Mouse (Mus musculus): ENCODE measurements around the gene Zscan12. TPM values are rescaled to one million over a fixed set of nuclear protein-coding genes. Genes with fewer than 3 reads are reported as not detected.
"Not testable (repeated sequence)": the region's sequence is repeated elsewhere in the genome, so short reads cannot be mapped to it uniquely, and the experiment has no call there.

The Zscan12 gene
- polyA plus RNA-seq, 1 experiment from 2014 or later = 2.7 TPM

DNA sequence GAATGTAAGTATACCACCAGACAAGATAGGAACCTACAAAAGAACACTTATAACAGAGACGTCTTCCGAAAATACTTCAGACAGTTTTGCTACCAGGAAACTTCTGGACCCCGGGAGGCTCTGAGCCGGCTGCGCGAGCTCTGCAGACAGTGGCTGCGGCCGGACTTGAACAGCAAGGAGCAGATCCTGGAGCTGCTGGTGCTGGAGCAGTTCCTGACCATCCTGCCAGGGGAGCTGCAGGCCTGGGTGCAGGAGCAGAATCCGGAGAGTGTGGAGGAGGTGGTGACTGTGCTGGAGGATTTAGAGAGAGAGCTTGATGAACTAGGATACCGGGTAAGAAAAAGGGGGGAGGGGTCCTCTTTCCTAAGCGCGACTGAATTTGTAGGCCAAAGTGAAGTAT is 1.1 kb downstream of the Zscan12 start:
- H3K4me2 ChIP-seq (ENCODE audit: low read depth, low read length) = peak overlapping the region; percentile 75
- peak; percentile 13 for DNase-seq
- ATAC-seq = no peak
- H3K36me3 ChIP-seq (replicated peaks; ENCODE audit: insufficient read depth, low read length) = peaks cover 10% of the 10 kb centered on the region
- 78% methylated on average over 12 of the region's 12 CpGs for WGBS (ENCODE audit: insufficient replicate concordance)
- no peaks in the 10 kb centered on the region for H3K27me3 ChIP-seq (ENCODE audit: insufficient read depth, low read length)
- H3K9me3 ChIP-seq (ENCODE audit: low read length) = no peaks in the 10 kb centered on the region
- TF ChIP-seq CTCF (IDR thresholded peaks at IDR 0.05; ENCODE audit: low read depth) (0 out of 2 replicates have a peak, but pooled peaks have one; percentile 10), EP300 (IDR thresholded peaks at IDR 0.05; ENCODE audit: low read depth) (no peak)
- H3K4me1 ChIP-seq (ENCODE audit: insufficient read depth) = peaks cover 14% of the 10 kb centered on the region
- H3K27ac ChIP-seq (ENCODE audit: low read depth) = no peak overlapping the region
- H3K4me3 ChIP-seq (ENCODE audit: low read depth, low read length) = peak overlapping the region; percentile 75
- H3K9ac ChIP-seq (replicated peaks) = no peak overlapping the region

DNA sequence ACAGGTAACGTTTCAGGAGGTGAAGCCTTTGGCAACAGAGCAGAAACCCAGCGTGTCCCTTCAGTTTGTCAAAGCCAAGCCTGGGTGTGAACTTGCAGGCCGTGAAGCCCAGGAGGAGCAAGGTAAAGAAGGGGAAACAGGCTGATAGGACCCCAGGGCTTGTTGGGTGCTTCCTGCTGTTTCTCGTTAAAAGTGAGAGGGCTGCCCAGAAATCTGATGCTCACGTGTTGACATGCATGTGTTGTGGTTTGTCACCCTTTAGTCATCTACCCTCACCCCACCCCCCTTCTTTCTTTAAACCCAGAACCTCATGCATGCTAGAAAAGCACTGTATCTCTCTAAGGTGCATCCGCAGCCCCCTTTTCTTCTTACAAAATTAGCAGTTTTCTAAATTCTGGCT is 4.0 kb downstream of the Zscan12 start:
- no peaks in the 10 kb centered on the region for H3K9me3 ChIP-seq (ENCODE audit: low read length)
- 66% methylated on average over 6 of the region's 6 CpGs for WGBS (ENCODE audit: insufficient replicate concordance)
- DNase-seq = no peak

DNA sequence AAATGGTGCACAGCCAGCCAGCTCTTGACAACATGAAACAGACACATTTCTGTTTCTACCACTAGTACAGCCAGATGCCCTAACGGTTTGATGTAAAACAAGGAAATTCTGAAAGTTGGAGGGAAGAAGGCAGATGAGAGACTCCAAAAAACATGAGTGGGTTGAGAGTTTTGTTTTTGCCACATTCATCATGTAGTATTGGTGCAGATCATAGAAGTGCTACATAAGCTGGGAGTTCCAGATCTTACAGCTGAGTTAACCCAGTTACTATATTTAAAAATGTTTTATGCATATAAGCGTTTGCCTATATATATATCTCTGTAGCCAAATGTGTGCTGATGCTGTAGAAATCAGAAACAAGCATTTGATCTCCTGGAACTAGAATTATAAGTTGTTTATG is 10.1 kb downstream of the Zscan12 start:
- Histone ChIP-seq H3K4me3 (ENCODE audit: low read depth, low read length) (no peak overlapping the region), H3K27me3 (ENCODE audit: insufficient read depth, low read length) (no peaks in the 10 kb centered on the region), H3K4me1 (ENCODE audit: insufficient read depth) (no peaks in the 10 kb centered on the region), H3K36me3 (replicated peaks; ENCODE audit: insufficient read depth, low read length) (peaks cover 12% of the 10 kb centered on the region), H3K27ac (ENCODE audit: low read depth) (no peak overlapping the region), H3K9me3 (ENCODE audit: low read length) (no peaks in the 10 kb centered on the region), H3K9ac (replicated peaks) (no peak overlapping the region), H3K4me2 (ENCODE audit: low read depth, low read length) (no peak overlapping the region)
- ATAC-seq = no peak
- WGBS (ENCODE audit: insufficient replicate concordance) = 78% methylated on average over 2 of the region's 2 CpGs
- no peak for DNase-seq
- TF ChIP-seq EP300 (IDR thresholded peaks at IDR 0.05; ENCODE audit: low read depth) = no peak
- TF ChIP-seq CTCF (IDR thresholded peaks at IDR 0.05; ENCODE audit: low read depth) = no peak

More for the DNA sequence above, 4.0 kb downstream of the Zscan12 start:
- Histone ChIP-seq H3K4me3 (ENCODE audit: low read depth, low read length) (no peak overlapping the region), H3K4me1 (ENCODE audit: insufficient read depth) (peaks cover 14% of the 10 kb centered on the region), H3K36me3 (replicated peaks; ENCODE audit: insufficient read depth, low read length) (peaks cover 18% of the 10 kb centered on the region), H3K27ac (ENCODE audit: low read depth) (no peak overlapping the region), H3K4me2 (ENCODE audit: low read depth, low read length) (no peak overlapping the region), H3K9ac (replicated peaks) (no peak overlapping the region), H3K27me3 (ENCODE audit: insufficient read depth, low read length) (no peaks in the 10 kb centered on the region)
- TF ChIP-seq EP300 (IDR thresholded peaks at IDR 0.05; ENCODE audit: low read depth) = no peak
- TF ChIP-seq CTCF (IDR thresholded peaks at IDR 0.05; ENCODE audit: low read depth) = no peak
- ATAC-seq = no peak

DNA sequence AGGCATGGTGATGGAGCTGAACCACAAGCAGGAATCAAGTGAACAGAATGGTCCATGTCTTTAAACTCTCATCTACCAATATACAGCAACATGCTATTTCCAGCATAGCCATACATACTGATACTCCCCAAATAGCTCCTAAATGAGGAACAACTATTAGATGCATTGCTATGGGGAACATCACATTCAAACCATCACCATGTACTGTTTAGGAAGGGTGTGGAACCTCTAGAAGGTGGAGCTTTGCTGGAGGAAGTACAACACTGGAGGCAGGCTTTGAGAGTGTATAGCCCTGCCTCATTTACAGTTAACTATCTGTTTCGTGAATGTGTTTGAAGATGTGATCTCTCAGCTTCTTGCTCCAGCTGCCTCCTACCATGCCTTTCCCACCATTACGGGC is 15.2 kb downstream of the Zscan12 start:
- WGBS (ENCODE audit: insufficient replicate concordance) = 78% methylated on average over 2 of the region's 2 CpGs
- no peaks in the 10 kb centered on the region for H3K27me3 ChIP-seq (ENCODE audit: insufficient read depth, low read length)
- no peaks in the 10 kb centered on the region for H3K36me3 ChIP-seq (replicated peaks; ENCODE audit: insufficient read depth, low read length)
- DNase-seq = no peak
- no peak overlapping the region for H3K4me2 ChIP-seq (ENCODE audit: low read depth, low read length)
- ATAC-seq = no peak
- H3K27ac ChIP-seq (ENCODE audit: low read depth) = no peak overlapping the region
- H3K4me1 ChIP-seq (ENCODE audit: insufficient read depth) = no peaks in the 10 kb centered on the region
- TF ChIP-seq CTCF (IDR thresholded peaks at IDR 0.05; ENCODE audit: low read depth) (no peak), EP300 (IDR thresholded peaks at IDR 0.05; ENCODE audit: low read depth) (no peak)
- no peaks in the 10 kb centered on the region for H3K9me3 ChIP-seq (ENCODE audit: low read length)
- H3K9ac ChIP-seq (replicated peaks) = no peak overlapping the region
- H3K4me3 ChIP-seq (ENCODE audit: low read depth, low read length) = no peak overlapping the region

DNA sequence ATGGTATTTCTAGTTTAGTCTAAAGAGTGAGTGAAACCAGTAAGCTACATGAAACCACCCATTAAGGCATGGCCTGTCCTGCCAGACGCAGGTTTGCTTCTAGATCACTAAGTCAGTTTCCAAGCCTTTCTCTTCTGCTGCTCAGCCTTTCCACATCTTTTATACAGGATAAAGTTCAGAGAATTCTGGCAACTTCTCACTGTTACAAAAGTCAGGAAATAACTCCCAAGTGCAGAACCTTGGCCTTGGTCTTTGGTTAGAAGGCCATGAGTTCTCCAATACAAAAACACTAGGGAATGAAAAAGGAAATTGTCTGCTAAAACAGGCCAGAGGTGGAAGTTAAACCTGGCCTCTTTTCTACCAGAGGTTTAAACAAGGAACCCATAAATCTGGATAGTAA is 32.6 kb downstream of the Zscan12 start:
- H3K27me3 ChIP-seq (ENCODE audit: insufficient read depth, low read length) = no peaks in the 10 kb centered on the region
- H3K4me1 ChIP-seq (ENCODE audit: insufficient read depth) = no peaks in the 10 kb centered on the region
- H3K9ac ChIP-seq (replicated peaks) = no peak overlapping the region
- no peak overlapping the region for H3K4me2 ChIP-seq (ENCODE audit: low read depth, low read length)
- H3K36me3 ChIP-seq (replicated peaks; ENCODE audit: insufficient read depth, low read length) = peaks cover 60% of the 10 kb centered on the region
- no peak for TF ChIP-seq EP300 (IDR thresholded peaks at IDR 0.05; ENCODE audit: low read depth)
- no peak for TF ChIP-seq CTCF (IDR thresholded peaks at IDR 0.05; ENCODE audit: low read depth)
- no peak overlapping the region for H3K4me3 ChIP-seq (ENCODE audit: low read depth, low read length)
- DNase-seq = no peak
- no peaks in the 10 kb centered on the region for H3K9me3 ChIP-seq (ENCODE audit: low read length)
- no peak overlapping the region for H3K27ac ChIP-seq (ENCODE audit: low read depth)
- 89% methylated on average over 1 of the region's 1 CpGs for WGBS (ENCODE audit: insufficient replicate concordance)
- ATAC-seq = no peak

DNA sequence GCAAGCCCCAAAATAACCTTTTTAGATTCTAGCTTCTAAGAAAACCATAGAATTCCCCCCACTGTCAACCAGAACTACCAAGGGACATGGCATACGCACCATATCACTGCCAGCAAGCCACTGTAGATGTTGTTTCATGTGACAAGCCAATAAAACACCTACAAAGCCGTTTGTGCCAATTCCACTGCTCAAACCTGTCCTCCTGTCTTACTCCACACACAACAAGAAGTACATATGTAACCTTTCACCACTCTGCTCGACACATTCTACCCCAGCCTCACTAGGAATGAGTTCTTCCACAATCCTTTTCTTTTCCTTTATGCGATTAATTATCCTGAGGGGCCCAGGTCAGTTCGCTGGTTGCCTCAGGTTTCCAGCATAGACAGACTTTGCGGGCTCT is 33.0 kb downstream of the Zscan12 start:
- Histone ChIP-seq H3K4me2 (ENCODE audit: low read depth, low read length) (no peak overlapping the region), H3K4me3 (ENCODE audit: low read depth, low read length) (no peak overlapping the region), H3K4me1 (ENCODE audit: insufficient read depth) (no peaks in the 10 kb centered on the region), H3K9me3 (ENCODE audit: low read length) (no peaks in the 10 kb centered on the region), H3K9ac (replicated peaks) (no peak overlapping the region), H3K27ac (ENCODE audit: low read depth) (no peak overlapping the region), H3K27me3 (ENCODE audit: insufficient read depth, low read length) (no peaks in the 10 kb centered on the region), H3K36me3 (replicated peaks; ENCODE audit: insufficient read depth, low read length) (peaks cover 56% of the 10 kb centered on the region)
- 91% methylated on average over 6 of the region's 6 CpGs for WGBS (ENCODE audit: insufficient replicate concordance)
- ATAC-seq = no peak
- TF ChIP-seq CTCF (IDR thresholded peaks at IDR 0.05; ENCODE audit: low read depth) (no peak), EP300 (IDR thresholded peaks at IDR 0.05; ENCODE audit: low read depth) (no peak)
- DNase-seq = no peak

DNA sequence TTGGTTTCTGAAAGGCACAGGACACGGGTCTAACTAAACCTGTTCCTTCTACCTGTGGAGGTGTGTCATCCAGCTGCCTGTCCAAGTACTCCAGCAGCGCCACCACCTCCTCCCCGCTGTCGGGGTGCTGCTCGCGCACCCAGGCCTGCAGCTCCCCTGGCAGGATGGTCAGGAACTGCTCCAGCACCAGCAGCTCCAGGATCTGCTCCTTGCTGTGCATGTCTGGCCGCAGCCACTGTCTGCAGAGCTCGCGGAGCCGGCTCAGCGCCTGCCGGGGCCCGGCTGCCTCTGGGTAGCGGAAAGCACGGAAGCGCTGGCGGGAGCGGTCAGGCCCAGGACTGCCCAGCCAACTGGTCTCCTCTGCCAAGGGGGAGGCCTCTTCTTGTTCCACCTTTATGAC is 33.4 kb downstream of the Zscan12 start:
- ATAC-seq = not testable (repeated sequence)
- 96% methylated on average over 9 of the region's 18 CpGs for WGBS (ENCODE audit: insufficient replicate concordance)

More for the DNA sequence above, 33.4 kb downstream of the Zscan12 start:
- not testable (repeated sequence) for H3K27me3 ChIP-seq (ENCODE audit: insufficient read depth, low read length); DNase-seq; H3K4me1 ChIP-seq (ENCODE audit: insufficient read depth); H3K4me3 ChIP-seq (ENCODE audit: low read depth, low read length); H3K9ac ChIP-seq (replicated peaks); H3K4me2 ChIP-seq (ENCODE audit: low read depth, low read length); H3K9me3 ChIP-seq (ENCODE audit: low read length); H3K27ac ChIP-seq (ENCODE audit: low read depth)
- peaks cover 52% of the 10 kb centered on the region for H3K36me3 ChIP-seq (replicated peaks; ENCODE audit: insufficient read depth, low read length)

All from liver, postnatal 0 days (tissue).